Mouse (Mus musculus): Measurements from ENCODE around the gene Dab1. TPM values are rescaled to one million over a fixed set of nuclear protein-coding genes. Genes with fewer than 3 reads are reported as not detected.
A peak's percentile ranks its signal among the peaks of the same experiment; 100 is the strongest.

Dab1 gene
- polyA plus RNA-seq, 1 experiment from 2014 or later = 0.39 TPM

DNA sequence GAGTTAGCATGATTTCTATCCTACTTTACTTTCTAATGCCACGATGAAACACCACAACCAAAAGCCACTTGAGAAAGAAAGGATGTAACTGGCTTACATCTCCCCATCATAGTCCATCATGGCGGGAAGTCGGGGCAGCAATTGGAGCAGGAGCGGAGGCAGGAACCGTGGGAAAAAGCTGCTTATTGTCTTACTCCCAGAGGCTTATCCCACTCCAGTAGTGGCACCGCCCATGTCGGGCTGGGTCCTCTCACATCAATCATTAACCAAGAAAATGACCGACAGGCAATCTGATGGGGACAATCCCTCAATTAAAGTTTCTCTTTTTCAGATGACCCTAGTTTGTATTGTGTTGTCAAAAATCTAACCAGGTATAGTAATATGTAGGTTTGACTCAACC is 893.4 kb downstream of the Dab1 start:
- Histone ChIP-seq H3K9ac (replicated peaks; ENCODE audit: low read depth) (no peak overlapping the region), H3K4me3 (ENCODE audit: low read depth, low read length) (no peak overlapping the region), H3K27ac (ENCODE audit: low read length) (no peak overlapping the region), H3K9me3 (ENCODE audit: low read length) (no peaks in the 10 kb centered on the region), H3K4me1 (ENCODE audit: insufficient read depth, low read depth, low read length) (no peaks in the 10 kb centered on the region), H3K27me3 (replicated peaks; ENCODE audit: insufficient read depth, low read length) (no peaks in the 10 kb centered on the region), H3K36me3 (ENCODE audit: insufficient read depth, low read length) (no peaks in the 10 kb centered on the region), H3K4me2 (replicated peaks; ENCODE audit: low read depth, low read length) (no peak overlapping the region)
- ATAC-seq (no peak), DNase-seq (ENCODE audit: low spot score) (no peak)
- TF ChIP-seq CTCF (IDR thresholded peaks at IDR 0.05) (no peak), EP300 (IDR thresholded peaks at IDR 0.05) (no peak)
- 70% methylated on average over 8 of the region's 8 CpGs for WGBS

DNA sequence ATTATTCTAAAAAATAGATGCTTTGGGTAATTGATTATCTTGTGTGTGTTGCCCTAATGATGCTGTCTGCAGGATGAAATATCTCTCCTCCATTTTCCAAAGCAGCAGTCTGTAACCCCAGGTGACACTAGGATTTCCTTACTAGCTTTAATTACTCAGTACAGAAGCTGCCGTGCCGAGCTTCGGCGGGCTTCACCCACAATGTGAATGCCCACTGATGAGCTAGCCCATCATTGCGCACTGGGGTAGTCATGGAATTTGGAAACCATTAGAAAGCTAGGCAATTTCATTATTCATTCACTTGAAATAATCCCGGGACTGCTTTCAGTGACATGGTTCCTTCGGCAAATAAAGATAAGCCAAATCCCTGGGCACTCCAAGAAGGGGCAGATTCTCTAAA is 894.5 kb downstream of the Dab1 start:
- Histone ChIP-seq H3K9ac (replicated peaks; ENCODE audit: low read depth) (no peak overlapping the region), H3K4me3 (ENCODE audit: low read depth, low read length) (no peak overlapping the region), H3K4me1 (ENCODE audit: insufficient read depth, low read depth, low read length) (no peaks in the 10 kb centered on the region), H3K36me3 (ENCODE audit: insufficient read depth, low read length) (no peaks in the 10 kb centered on the region), H3K4me2 (replicated peaks; ENCODE audit: low read depth, low read length) (no peak overlapping the region), H3K27me3 (replicated peaks; ENCODE audit: insufficient read depth, low read length) (no peaks in the 10 kb centered on the region), H3K27ac (ENCODE audit: low read length) (no peak overlapping the region), H3K9me3 (ENCODE audit: low read length) (no peaks in the 10 kb centered on the region)
- WGBS = 80% methylated on average over 7 of the region's 7 CpGs
- no peak for ATAC-seq
- no peak for DNase-seq (ENCODE audit: low spot score)
- no peak for TF ChIP-seq CTCF (IDR thresholded peaks at IDR 0.05)

DNA sequence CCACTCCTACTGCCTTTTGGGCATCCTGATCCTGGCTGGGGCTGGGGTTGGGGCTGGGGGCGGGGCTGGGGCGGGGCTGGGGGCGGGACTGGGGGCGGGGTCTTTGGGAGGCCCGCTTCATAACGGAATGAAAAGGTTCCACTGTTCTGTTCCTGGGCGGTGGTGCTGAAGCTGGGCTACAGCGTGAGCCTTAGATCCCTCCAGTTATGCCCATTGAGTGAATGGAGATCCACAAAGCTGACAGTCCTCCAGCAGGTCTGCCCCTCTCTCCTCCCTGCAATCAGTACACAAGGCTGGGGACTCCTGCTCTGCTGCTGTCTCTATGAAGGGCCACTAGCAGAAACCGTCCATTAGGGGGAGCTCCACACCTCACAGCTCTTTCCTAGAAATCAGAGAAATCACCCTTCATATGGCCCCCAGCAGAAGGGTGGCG is 895.4 kb downstream of the Dab1 start:
- peak; percentile 75 for DNase-seq (ENCODE audit: low spot score)
- H3K4me2 ChIP-seq (replicated peaks; ENCODE audit: low read depth, low read length) = peak overlapping the region; percentile 14; the same call in 1 of the 2 replicates
- H3K9me3 ChIP-seq (ENCODE audit: low read length) = no peaks in the 10 kb centered on the region
- H3K27me3 ChIP-seq (replicated peaks; ENCODE audit: insufficient read depth, low read length) = no peaks in the 10 kb centered on the region
- H3K4me3 ChIP-seq (ENCODE audit: low read depth, low read length) = no peak overlapping the region
- no peaks in the 10 kb centered on the region for H3K36me3 ChIP-seq (ENCODE audit: insufficient read depth, low read length)
- H3K9ac ChIP-seq (replicated peaks; ENCODE audit: low read depth) = no peak overlapping the region
- no peak overlapping the region for H3K27ac ChIP-seq (ENCODE audit: low read length)
- no peaks in the 10 kb centered on the region for H3K4me1 ChIP-seq (ENCODE audit: insufficient read depth, low read depth, low read length)
- ATAC-seq = peak; percentile 56
- 3% methylated on average over 10 of the region's 10 CpGs for WGBS
- peak; percentile 85 for TF ChIP-seq CTCF (IDR thresholded peaks at IDR 0.05)
- TF ChIP-seq EP300 (IDR thresholded peaks at IDR 0.05) = no peak

DNA sequence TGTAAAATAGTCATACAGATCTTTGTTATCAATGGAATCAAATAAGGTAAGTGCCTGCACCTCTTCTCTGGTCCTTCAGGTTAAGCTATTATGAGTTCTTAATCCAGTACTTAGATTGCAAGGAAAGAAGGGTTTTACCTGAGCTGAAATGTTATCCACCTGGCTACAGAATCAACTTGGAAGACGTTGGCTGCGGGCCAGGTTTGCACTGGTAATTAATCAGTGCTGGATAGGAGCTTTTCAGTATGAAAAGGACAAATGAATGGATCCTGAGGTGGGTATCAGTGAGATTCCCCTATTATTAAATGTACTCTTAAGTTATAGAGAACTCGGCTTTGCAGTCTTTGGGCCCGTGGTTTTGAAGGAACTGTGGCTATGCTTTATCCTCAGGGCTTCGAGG is 896.5 kb downstream of the Dab1 start:
- Histone ChIP-seq H3K9ac (replicated peaks; ENCODE audit: low read depth) (no peak overlapping the region), H3K9me3 (ENCODE audit: low read length) (no peaks in the 10 kb centered on the region), H3K4me1 (ENCODE audit: insufficient read depth, low read depth, low read length) (no peaks in the 10 kb centered on the region), H3K27me3 (replicated peaks; ENCODE audit: insufficient read depth, low read length) (no peaks in the 10 kb centered on the region), H3K4me2 (replicated peaks; ENCODE audit: low read depth, low read length) (no peak overlapping the region), H3K4me3 (ENCODE audit: low read depth, low read length) (no peak overlapping the region), H3K27ac (ENCODE audit: low read length) (no peak overlapping the region), H3K36me3 (ENCODE audit: insufficient read depth, low read length) (no peaks in the 10 kb centered on the region)
- no peak for TF ChIP-seq CTCF (IDR thresholded peaks at IDR 0.05)
- TF ChIP-seq EP300 (IDR thresholded peaks at IDR 0.05) = no peak
- DNase-seq (ENCODE audit: low spot score) = no peak
- ATAC-seq = no peak
- WGBS = 46% methylated on average over 5 of the region's 5 CpGs

DNA sequence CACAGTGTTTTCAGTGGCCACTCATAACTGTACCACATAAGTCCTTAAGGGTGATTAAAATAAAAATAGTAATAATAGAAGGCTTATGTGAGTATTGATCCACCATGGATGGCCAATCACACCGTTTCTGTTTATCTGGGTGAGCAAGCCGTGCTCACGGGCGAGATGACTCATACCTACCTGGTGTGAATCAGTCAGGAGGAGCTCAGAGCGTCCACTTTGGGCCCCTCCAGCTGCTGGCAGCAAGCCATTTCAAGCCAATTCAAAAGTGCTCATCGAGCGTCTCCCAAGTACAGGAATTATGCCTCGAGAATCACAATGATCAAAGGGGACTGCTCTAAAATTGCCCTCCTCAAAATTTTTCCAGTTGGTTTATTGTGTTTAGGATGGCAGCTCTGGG is 903.2 kb downstream of the Dab1 start:
- Histone ChIP-seq H3K9me3 (ENCODE audit: low read length) (no peaks in the 10 kb centered on the region), H3K27me3 (replicated peaks; ENCODE audit: insufficient read depth, low read length) (no peaks in the 10 kb centered on the region), H3K4me3 (ENCODE audit: low read depth, low read length) (no peak overlapping the region), H3K4me1 (ENCODE audit: insufficient read depth, low read depth, low read length) (no peaks in the 10 kb centered on the region), H3K4me2 (replicated peaks; ENCODE audit: low read depth, low read length) (no peak overlapping the region), H3K9ac (replicated peaks; ENCODE audit: low read depth) (no peak overlapping the region), H3K36me3 (ENCODE audit: insufficient read depth, low read length) (no peaks in the 10 kb centered on the region), H3K27ac (ENCODE audit: low read length) (no peak overlapping the region)
- TF ChIP-seq EP300 (IDR thresholded peaks at IDR 0.05) = 0 out of 2 replicates have a peak, but pooled peaks have one; percentile 15
- no peak for TF ChIP-seq CTCF (IDR thresholded peaks at IDR 0.05)
- WGBS = 35% methylated on average over 8 of the region's 8 CpGs
- DNase-seq (ENCODE audit: low spot score) (peak; percentile 48), ATAC-seq (peak; percentile 68)

DNA sequence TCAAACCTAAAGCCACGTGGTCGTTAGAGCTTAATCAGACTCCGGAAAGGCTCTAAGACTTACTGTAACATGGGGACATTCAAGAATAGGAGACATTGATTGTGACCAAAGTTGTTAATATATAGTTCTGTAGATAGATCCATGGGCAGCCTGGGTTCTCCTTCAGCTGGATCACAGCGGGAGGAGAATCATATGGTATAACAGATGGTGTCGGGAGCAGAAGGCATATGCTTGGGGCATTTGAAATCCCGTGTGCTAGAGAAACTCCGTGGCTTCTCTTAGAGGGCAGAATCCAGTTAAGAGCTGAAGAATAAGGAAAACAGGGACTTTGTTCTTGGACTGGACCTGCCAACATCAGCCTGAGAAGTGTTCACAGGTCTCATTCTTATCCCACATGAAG is 904.6 kb downstream of the Dab1 start:
- no peaks in the 10 kb centered on the region for H3K4me1 ChIP-seq (ENCODE audit: insufficient read depth, low read depth, low read length)
- H3K9ac ChIP-seq (replicated peaks; ENCODE audit: low read depth) = no peak overlapping the region
- ATAC-seq = no peak
- no peaks in the 10 kb centered on the region for H3K9me3 ChIP-seq (ENCODE audit: low read length)
- H3K27me3 ChIP-seq (replicated peaks; ENCODE audit: insufficient read depth, low read length) = no peaks in the 10 kb centered on the region
- H3K36me3 ChIP-seq (ENCODE audit: insufficient read depth, low read length) = no peaks in the 10 kb centered on the region
- no peak overlapping the region for H3K27ac ChIP-seq (ENCODE audit: low read length)
- no peak overlapping the region for H3K4me2 ChIP-seq (replicated peaks; ENCODE audit: low read depth, low read length)
- WGBS = 81% methylated on average over 7 of the region's 7 CpGs
- no peak overlapping the region for H3K4me3 ChIP-seq (ENCODE audit: low read depth, low read length)
- TF ChIP-seq CTCF (IDR thresholded peaks at IDR 0.05) = no peak
- TF ChIP-seq EP300 (IDR thresholded peaks at IDR 0.05) = no peak
- no peak for DNase-seq (ENCODE audit: low spot score)
